Mouse (Mus musculus): ENCODE data around the gene Prkaa2. TPM values are rescaled to one million over a fixed set of nuclear protein-coding genes. Genes with fewer than 3 reads are reported as not detected.

Prkaa2 gene
- total and polyA plus RNA-seq, 3 experiments: not detected

- H3K4me3 ChIP-seq (ENCODE audit: control insufficient read depth in 1 of 2, insufficient read depth in 1 of 2, low read depth in 2 of 2, low read length in 2 of 2): no peak overlapping the region
- TF ChIP-seq MXI1 (IDR thresholded peaks at IDR 0.05; ENCODE audit: low read depth, low read length): no peak
- TF ChIP-seq UBTF (IDR thresholded peaks at IDR 0.05; ENCODE audit: borderline replicate concordance, insufficient read depth, low read depth, low read length): no peak
- no peak for TF ChIP-seq BHLHE40 (IDR thresholded peaks at IDR 0.05; ENCODE audit: borderline replicate concordance, low read depth, low read length)
- TF ChIP-seq ZNF384 (IDR thresholded peaks at IDR 0.05; ENCODE audit: low read depth, low read length): no peak
- 0 out of 2 replicates have a peak, but pooled peaks have one; percentile 9 for TF ChIP-seq GATA1 (IDR thresholded peaks at IDR 0.05; ENCODE audit: low read depth, low read length)
- no peak for TF ChIP-seq MYB (IDR thresholded peaks at IDR 0.05; ENCODE audit: low read depth, low read length)
- peak; percentile 3; the same call in 1 of the 2 replicates for TF ChIP-seq USF1 (IDR thresholded peaks at IDR 0.05; ENCODE audit: low read depth, low read length)
- TF ChIP-seq ZC3H11A (IDR thresholded peaks at IDR 0.05; ENCODE audit: low read depth, low read length): no peak
- TF ChIP-seq NELFE (IDR thresholded peaks at IDR 0.05; ENCODE audit: low read depth, low read length): no peak
- TF ChIP-seq E2F4 (IDR thresholded peaks at IDR 0.05; ENCODE audit: borderline replicate concordance, low read depth, low read length): no peak
- no peak for TF ChIP-seq KAT2A (conservative IDR thresholded peaks at IDR 0.05; ENCODE audit: low read depth, low read length)
- 0 out of 2 replicates have a peak, but pooled peaks have one; percentile 39 for TF ChIP-seq MYC (IDR thresholded peaks at IDR 0.05; ENCODE audit: low read depth, low read length)
- TF ChIP-seq SIN3A (IDR thresholded peaks at IDR 0.05; ENCODE audit: low read length): no peak
- no peak for TF ChIP-seq POLR2AphosphoS2 (IDR thresholded peaks at IDR 0.05; ENCODE audit: low read length)
- TF ChIP-seq SMC3 (IDR thresholded peaks at IDR 0.05; ENCODE audit: low read depth, low read length): no peak
- TF ChIP-seq HCFC1 (IDR thresholded peaks at IDR 0.05; ENCODE audit: low read depth, low read length): no peak
- TF ChIP-seq TAL1 (IDR thresholded peaks at IDR 0.05; ENCODE audit: low read length): no peak
- no peak for TF ChIP-seq RAD21 (IDR thresholded peaks at IDR 0.05; ENCODE audit: low read depth, low read length)
- TF ChIP-seq POLR2A (IDR thresholded peaks at IDR 0.05; ENCODE audit: control insufficient read depth in 1 of 2, insufficient read depth in 1 of 2, low read depth in 1 of 2, low read length in 2 of 2, poor library complexity in 1 of 2): no peak
- 0 out of 2 replicates have a peak, but pooled peaks have one; percentile 11 for TF ChIP-seq ETS1 (IDR thresholded peaks at IDR 0.05; ENCODE audit: low read depth, low read length)
- TF ChIP-seq MAFK (IDR thresholded peaks at IDR 0.05; ENCODE audit: borderline replicate concordance, low read depth, low read length): no peak
- no peak for TF ChIP-seq CHD2 (IDR thresholded peaks at IDR 0.05; ENCODE audit: low read length)
- TF ChIP-seq RCOR1 (IDR thresholded peaks at IDR 0.05; ENCODE audit: low read depth, low read length): no peak
- TF ChIP-seq MEF2A (IDR thresholded peaks at IDR 0.05; ENCODE audit: extremely low read depth, insufficient replicate concordance, low read depth, low read length, poor library complexity, severe bottlenecking): no peak
- TF ChIP-seq GABPA (IDR thresholded peaks at IDR 0.05; ENCODE audit: low read depth, low read length): no peak
- TF ChIP-seq ZMIZ1 (IDR thresholded peaks at IDR 0.05; ENCODE audit: low read depth, low read length): no peak
- TF ChIP-seq CTCF (IDR thresholded peaks at IDR 0.05 in 2 of 3, conservative IDR thresholded peaks at IDR 0.05 in 1 of 3; ENCODE audit: control insufficient read depth in 1 of 3, insufficient read depth in 1 of 3, low read depth in 2 of 3, low read length in 3 of 3, poor library complexity in 1 of 3, severe bottlenecking in 1 of 3): no peak
- TF ChIP-seq EP300 (IDR thresholded peaks at IDR 0.05; ENCODE audit: low read depth in 1 of 2, low read length in 2 of 2): no peak
- no peak for TF ChIP-seq NRF1 (IDR thresholded peaks at IDR 0.05; ENCODE audit: insufficient read depth, low read depth, low read length, poor library complexity, severe bottlenecking)
- TF ChIP-seq MAZ (IDR thresholded peaks at IDR 0.05; ENCODE audit: low read depth, low read length): no peak
- TF ChIP-seq MAX (IDR thresholded peaks at IDR 0.05; ENCODE audit: low read length): peak; percentile 64; the same call in 1 of the 2 replicates
- no peak for TF ChIP-seq CHD1 (IDR thresholded peaks at IDR 0.05; ENCODE audit: low read depth, low read length)
Measured at GRCm38 (mm10) chr4:104990686-104991085, 119.0 kb downstream of the Prkaa2 start.

More at GRCm38 (mm10) chr4:104990686-104991085, 119.0 kb downstream of the Prkaa2 start:
- H3K79me2 ChIP-seq (ENCODE audit: control insufficient read depth, insufficient read depth, low read length, poor library complexity): no peaks in the 10 kb centered on the region; the same call in 1 of the 2 replicates
- H3K36me3 ChIP-seq (ENCODE audit: control insufficient read depth in 1 of 2, insufficient read depth in 2 of 2, low read length in 2 of 2): peaks cover 0 to 60% of the 10 kb centered on the region in 2 experiments; a peak in 2 of 4 replicates
- H3K27me3 ChIP-seq (ENCODE audit: control insufficient read depth in 1 of 2, insufficient read depth in 2 of 2, low read length in 2 of 2): no peaks in the 10 kb centered on the region
- H3K27ac ChIP-seq (ENCODE audit: control insufficient read depth, low read depth, low read length): no peak overlapping the region
- peak; percentile 49 for DNase-seq (ENCODE audit: low read depth, low spot score)
- no peaks in the 10 kb centered on the region for H3K9me3 ChIP-seq (replicated peaks; ENCODE audit: insufficient read depth, low read length)
- no peak overlapping the region for H3K9ac ChIP-seq (ENCODE audit: control insufficient read depth, low read depth, low read length, poor library complexity, severe bottlenecking)
- peaks cover 14 to 55% of the 10 kb centered on the region in 2 experiments for H3K4me1 ChIP-seq (ENCODE audit: control insufficient read depth in 1 of 2, insufficient read depth in 2 of 2, low read length in 2 of 2)
